Mouse (Mus musculus) right cerebral cortex, adult 2 months (tissue): ENCODE results near the gene A230050P20Rik.

Experiments
- DNase-seq, 2 experiments: peaks; one replicate each; pipeline ENCODE4 v3.0.0; 2021 to 2022; ENCODE audit warnings: low spot score in 2 of 2

A230050P20Rik gene

DNA sequence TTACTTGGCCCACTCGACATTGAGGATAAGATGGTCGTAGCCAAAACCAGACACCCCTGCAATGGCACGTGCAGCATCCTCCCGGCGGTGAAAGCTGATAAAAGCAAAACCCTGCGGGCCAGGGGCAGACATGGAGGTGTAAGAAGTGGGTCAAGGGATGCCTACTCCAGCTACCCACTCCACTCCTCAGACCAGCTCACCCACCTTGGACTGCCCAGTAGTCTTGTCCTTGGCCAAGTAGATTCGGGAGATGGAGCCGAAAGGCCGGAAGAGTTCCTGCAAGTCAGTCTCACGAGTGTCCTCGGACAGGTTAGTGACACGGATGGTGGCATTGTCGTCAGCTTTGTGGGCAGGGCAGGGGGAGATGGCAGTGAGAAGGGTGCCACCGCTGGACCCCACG is 26.2 kb downstream of the A230050P20Rik start:
- no peak for DNase-seq

- no peak for DNase-seq
Observed at GRCm38 (mm10) chr9:20895382-20895781, 26.9 kb downstream of the A230050P20Rik start.

DNA sequence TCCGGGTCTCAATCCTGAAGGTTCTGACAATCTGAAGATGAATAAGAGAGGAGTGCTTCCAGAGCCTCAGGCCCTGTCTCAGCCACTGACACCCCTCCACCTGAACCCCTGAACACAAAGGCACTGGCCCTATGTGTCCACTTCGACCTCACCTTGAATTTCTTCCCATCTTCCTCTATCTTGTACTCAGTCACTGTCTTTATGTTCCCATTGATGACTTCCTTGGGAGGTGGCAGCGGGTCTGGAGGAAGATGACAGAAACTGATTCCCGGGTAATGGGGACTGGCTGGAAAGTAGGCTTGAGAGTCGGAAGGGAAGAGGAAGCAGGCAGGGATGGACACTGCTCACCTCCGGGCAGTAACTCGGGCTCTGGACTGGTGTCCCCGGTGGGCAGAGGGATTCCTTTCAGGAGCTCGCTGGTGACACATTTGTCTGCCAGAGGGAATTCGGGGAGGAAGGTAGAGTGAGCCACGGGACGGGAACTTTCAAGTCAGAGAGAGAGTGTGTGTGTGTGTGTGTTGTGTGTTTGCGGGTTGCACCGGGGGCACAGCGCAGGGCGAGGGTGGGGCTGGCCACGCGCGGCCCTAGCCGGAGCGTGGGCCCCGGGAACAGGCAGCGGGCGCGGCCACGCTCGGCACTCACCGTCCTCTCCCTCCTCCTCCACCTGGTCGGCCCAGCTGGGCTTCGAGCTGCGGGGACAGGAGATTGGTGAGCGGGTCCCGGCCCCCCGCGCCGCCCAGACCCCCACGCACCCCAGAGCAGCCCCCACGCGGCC is 29.5 kb downstream of the A230050P20Rik start:
- no peak for DNase-seq

DNA sequence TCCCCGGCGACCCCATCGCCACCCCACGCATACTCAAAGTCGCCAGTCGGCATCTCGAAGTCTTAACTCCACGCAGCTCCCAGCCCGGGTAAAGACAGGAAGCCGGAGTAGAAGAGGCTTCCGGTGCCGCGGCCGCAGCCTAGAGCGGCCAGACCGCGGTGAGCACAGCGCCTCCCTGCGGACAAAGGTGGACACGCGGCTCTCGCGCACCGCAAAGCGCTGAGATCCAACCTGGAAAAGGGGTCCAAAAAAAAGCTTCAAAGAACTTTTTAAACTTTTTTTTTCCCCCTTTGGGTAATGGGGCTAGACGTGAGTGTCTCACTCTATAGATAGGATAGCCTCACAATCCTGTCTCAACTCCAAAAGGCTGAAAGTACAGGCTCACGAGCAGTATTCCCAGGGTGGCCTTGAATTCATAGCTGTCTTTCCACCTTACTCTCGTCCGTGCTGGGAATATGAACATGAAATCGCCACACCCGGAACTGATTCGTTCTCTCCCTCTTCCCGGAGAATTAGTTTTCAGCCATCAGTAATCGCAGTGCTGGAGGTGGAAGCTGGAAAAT is 30.1 kb downstream of the A230050P20Rik start, which contains the start of gene Eif3g:
TSS of gene Eif3g (minus strand) at position 113 of the 563 bp plus-strand sequence.
- DNase-seq: peak; percentile 82 to 84

GRCm38 (mm10) chr9:20901466-20902173 is 33.2 kb downstream of the A230050P20Rik start:
- DNase-seq: peak in 1 of 2 experiments; percentile 47

DNA sequence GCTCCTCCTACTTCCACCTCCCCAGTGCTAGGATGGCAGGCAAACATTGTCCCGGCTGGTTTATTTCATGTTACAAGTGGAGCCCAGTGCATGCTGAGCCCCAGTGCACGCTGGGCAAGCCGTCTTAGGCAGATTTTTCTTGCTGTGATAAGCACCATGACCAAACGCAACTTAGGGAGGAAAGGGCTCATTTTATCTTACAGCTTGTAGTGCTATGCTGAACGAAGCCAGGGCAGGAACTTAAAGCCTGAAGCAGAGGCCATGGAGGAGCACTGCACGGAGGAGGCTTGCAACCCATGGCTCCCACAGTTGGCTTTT is 33.7 kb downstream of the A230050P20Rik start:
- no peak for DNase-seq

DNA sequence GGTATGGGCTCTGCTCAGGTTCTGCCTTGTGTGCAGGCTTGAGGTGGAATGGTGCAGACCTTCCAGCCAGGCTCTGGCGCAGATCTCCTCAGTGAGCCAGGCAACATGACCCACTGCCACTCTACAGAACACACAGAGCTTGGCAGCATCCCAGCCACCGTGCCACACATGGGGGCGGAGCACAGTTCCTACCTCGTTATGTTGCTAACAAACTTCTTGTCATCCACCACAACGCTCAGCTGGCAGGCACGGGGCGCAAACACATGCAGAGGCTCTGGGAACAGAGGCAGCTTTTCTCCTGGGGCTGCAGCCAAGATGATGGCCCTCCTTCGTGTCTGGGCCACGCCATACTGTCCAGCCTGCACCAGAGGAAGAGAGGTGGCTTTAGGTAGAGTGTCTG is 41.5 kb downstream of the A230050P20Rik start:
- peak; percentile 38 to 40 for DNase-seq

GRCm38 (mm10) chr9:20916160-20916559 is 47.7 kb downstream of the A230050P20Rik start:
- DNase-seq: peak in 1 of 2 experiments; percentile 23

- no peak for DNase-seq
Observed at GRCm38 (mm10) chr9:20923258-20923657, 54.8 kb downstream of the A230050P20Rik start.
